Mouse (Mus musculus) limb, embryonic 12.5 days (tissue): ENCODE results near the gene Rpn2. TPM values are rescaled to one million over a fixed set of nuclear protein-coding genes. Genes with fewer than 3 reads are reported as not detected.

ENCODE experiments used
- polyA plus RNA-seq: library from polyadenylated mRNA; unstranded; fragments of >200 nt; fragmentation: Nextera tagmentation; extraction: Ambion mirVana; gene quantifications from 2 replicates; pipeline ENCODE4 v1.2.1, GENCODE M21; 2016

The Rpn2 gene
- polyA plus RNA-seq, 1 experiment from 2014 or later = 266 TPM

Other genes with a start within 250 kb of the Rpn2 start
- gene Soga1, start 199.8 kb upstream of the Rpn2 start, polyA plus RNA-seq = 5.0 and 5.6 TPM in 2 replicates
- gene Tldc2, start 192.0 kb upstream of the Rpn2 start, polyA plus RNA-seq = not detected in 2 replicates
- gene Samhd1, start 143.8 kb upstream of the Rpn2 start, polyA plus RNA-seq = 25.6 and 27.3 TPM in 2 replicates
- 27.7 and 28.0 TPM in 2 replicates for gene Rbl1, start 74.5 kb upstream of the Rpn2 start, polyA plus RNA-seq
- gene Mroh8, start 532 bp downstream of the Rpn2 start, polyA plus RNA-seq = 0.84 and 0.91 TPM in 2 replicates
- gene Ghrh, start 68.5 kb downstream of the Rpn2 start, polyA plus RNA-seq = not detected in 2 replicates
- gene Manbal, start 88.6 kb downstream of the Rpn2 start, polyA plus RNA-seq = 77.7 and 79.4 TPM in 2 replicates
- 30.3 and 35.3 TPM in 2 replicates for gene Src, start 139.4 kb downstream of the Rpn2 start, polyA plus RNA-seq